Mouse (Mus musculus) heart, embryonic 10.5 days (tissue): Measurements from ENCODE around the gene Ctf2. TPM values are rescaled to one million over a fixed set of nuclear protein-coding genes. Genes with fewer than 3 reads are reported as not detected.

Experiments used
- microRNA counts: library from miRNA; unstranded; fragments of <30 nt; microRNA quantifications from one replicate; lab custom pipeline; 2017
- microRNA-seq: library from miRNA; unstranded; fragments of <30 nt; microRNA quantifications from one replicate; pipeline ENCODE4, GENCODE M21; 2017
- polyA plus RNA-seq: library from polyadenylated mRNA; unstranded; fragments of >200 nt; fragmentation: Nextera tagmentation; extraction: Ambion mirVana; gene quantifications from 2 replicates; pipeline ENCODE4 v1.2.1, GENCODE M21; 2016

The Ctf2 gene
- polyA plus RNA-seq, 1 experiment from 2014 or later: 0.26 TPM

MicroRNA genes within 50 kb of the gene (microRNA counts, 519-probe panel; counts per million panel counts)
- microRNA mmu-miR-762 (lab: Ali Mortazavi, UCI): not detected

Small RNAs within 50 kb of the gene (microRNA-seq; reads per million reads assigned to microRNA genes)
- gene Mir762: not detected

Other genes with a start within 250 kb of the Ctf2 start
- gene Srcap, start 220.2 kb downstream of the Ctf2 start, polyA plus RNA-seq: 47.4 and 56.4 TPM in 2 replicates
- gene Gm42715, start 212.6 kb downstream of the Ctf2 start, polyA plus RNA-seq: 9.4 and 10.0 TPM in 2 replicates
- 4.7 and 5.2 TPM in 2 replicates for gene Tmem265, start 170.8 kb downstream of the Ctf2 start, polyA plus RNA-seq
- gene Phkg2, start 158.8 kb downstream of the Ctf2 start, polyA plus RNA-seq: 44.2 and 46.6 TPM in 2 replicates
- gene Ccdc189, start 143.6 kb downstream of the Ctf2 start, polyA plus RNA-seq: 9.5 and 10.2 TPM in 2 replicates
- gene Rnf40, start 143.4 kb downstream of the Ctf2 start, polyA plus RNA-seq: 37.5 and 46.3 TPM in 2 replicates
- 13.0 and 13.8 TPM in 2 replicates for gene Zfp629, start 116.4 kb downstream of the Ctf2 start, polyA plus RNA-seq
- 32.3 and 59.4 TPM in 2 replicates for gene Bcl7c, start 23.2 kb downstream of the Ctf2 start, polyA plus RNA-seq
- gene Ctf1, start 19.4 kb downstream of the Ctf2 start, polyA plus RNA-seq: 3.4 and 6.5 TPM in 2 replicates
- 3.4 and 4.8 TPM in 2 replicates for gene Fbxl19, start 12.4 kb upstream of the Ctf2 start, polyA plus RNA-seq
- 12.9 and 19.8 TPM in 2 replicates for gene Orai3, start 37.6 kb upstream of the Ctf2 start, polyA plus RNA-seq
- gene Setd1a, start 44.5 kb upstream of the Ctf2 start, polyA plus RNA-seq: 13.2 and 23.7 TPM in 2 replicates
- not detected in 2 replicates for gene Gm49388, start 53.4 kb upstream of the Ctf2 start, polyA plus RNA-seq
- 14.9 and 17.1 TPM in 2 replicates for gene Hsd3b7, start 68.4 kb upstream of the Ctf2 start, polyA plus RNA-seq
- 32.4 and 36.3 TPM in 2 replicates for gene Stx4a, start 92.1 kb upstream of the Ctf2 start, polyA plus RNA-seq
- 1.1 and 3.2 TPM in 2 replicates for gene Stx1b, start 92.4 kb upstream of the Ctf2 start, polyA plus RNA-seq
- gene Zfp646, start 144.1 kb upstream of the Ctf2 start, polyA plus RNA-seq: 10.6 and 11.7 TPM in 2 replicates
- gene Zfp668, start 144.7 kb upstream of the Ctf2 start, polyA plus RNA-seq: 15.7 and 21.7 TPM in 2 replicates
- gene Prss53, start 158.8 kb upstream of the Ctf2 start, polyA plus RNA-seq: 1.2 and 1.9 TPM in 2 replicates
- not detected in 2 replicates for gene Gm21974, start 163.3 kb upstream of the Ctf2 start, polyA plus RNA-seq
- gene Vkorc1, start 163.5 kb upstream of the Ctf2 start, polyA plus RNA-seq: 81.7 and 89.4 TPM in 2 replicates
- 143 and 176 TPM in 2 replicates for gene Bckdk, start 171.9 kb upstream of the Ctf2 start, polyA plus RNA-seq
- gene Kat8, start 180.3 kb upstream of the Ctf2 start, polyA plus RNA-seq: 31.0 and 39.7 TPM in 2 replicates
- 2.3 and 8.9 TPM in 2 replicates for gene Prss8, start 197.9 kb upstream of the Ctf2 start, polyA plus RNA-seq
- 10.9 and 13.0 TPM in 2 replicates for gene Prss36, start 214.6 kb upstream of the Ctf2 start, polyA plus RNA-seq
- gene Fus, start 235.3 kb upstream of the Ctf2 start, polyA plus RNA-seq: 280 and 362 TPM in 2 replicates